Comparison of ENCODE assay signal across 8 mouse cellular contexts in genomic region chr6:56714574-56715269, GRCm38 (mm10). TPM values are rescaled to one million over a fixed set of nuclear protein-coding genes. Genes with fewer than 3 reads are reported as not detected.
A peak's percentile ranks its signal among the peaks of the same experiment; 100 is the strongest.
DNase-seq lines count a peak whose midpoint lies in the region; ATAC-seq and TF ChIP-seq lines count a peak whose summit lies in the region.

TSS of gene Avl9 (plus strand) at chr6:56714899.

- H3K9me3 ChIP-seq in embryonic facial prominence, embryonic 14.5 days (ENCODE audit: control insufficient read depth, low read length), result no peaks in the 10 kb centered on the region
- H3K9me3 ChIP-seq in limb, embryonic 13.5 days, result no peaks in the 10 kb centered on the region
- H3K9me3 ChIP-seq in midbrain, embryonic 16.5 days (replicated peaks; ENCODE audit: control insufficient read depth, low read length, poor library complexity, severe bottlenecking), result no peaks in the 10 kb centered on the region

- H3K4me2 ChIP-seq in embryonic facial prominence, embryonic 14.5 days (ENCODE audit: low read depth, low read length), result peak within 1 kb of the TSS; percentile 72
- H3K4me2 ChIP-seq in limb, embryonic 13.5 days (replicated peaks), result peak within 1 kb of the TSS; percentile 73
- peak within 1 kb of the TSS; percentile 83 for H3K4me2 ChIP-seq in midbrain, embryonic 16.5 days (ENCODE audit: low read length)

- peak; percentile 78 for TF ChIP-seq POLR2A in heart, adult 2 months (IDR thresholded peaks at IDR 0.05; ENCODE audit: insufficient read depth, low read depth, low read length)

- peak within 1 kb of the TSS; percentile 78 for H3K9ac ChIP-seq in embryonic facial prominence, embryonic 14.5 days (ENCODE audit: low read depth, low read length)
- H3K9ac ChIP-seq in heart, adult 2 months (ENCODE audit: low read depth, low read length), result peak within 1 kb of the TSS; percentile 88
- peak within 1 kb of the TSS; percentile 80 for H3K9ac ChIP-seq in limb, embryonic 13.5 days
- H3K9ac ChIP-seq in midbrain, embryonic 16.5 days (ENCODE audit: low read depth, low read length), result peak within 1 kb of the TSS; percentile 91

- peak within 1 kb of the TSS; percentile 95 for H3K27ac ChIP-seq in embryonic facial prominence, embryonic 14.5 days (replicated peaks; ENCODE audit: low read depth, low read length)
- H3K27ac ChIP-seq in heart, adult 2 months, result peak within 1 kb of the TSS; percentile 98
- peak within 1 kb of the TSS; percentile 94 for H3K27ac ChIP-seq in limb, embryonic 13.5 days
- peak within 1 kb of the TSS; percentile 88 for H3K27ac ChIP-seq in midbrain, embryonic 16.5 days (ENCODE audit: low read length)

- no peaks in the 10 kb centered on the region for H3K36me3 ChIP-seq in embryonic facial prominence, embryonic 14.5 days (ENCODE audit: control insufficient read depth, insufficient read depth, low read length)
- no peaks in the 10 kb centered on the region; the same call in 1 of the 2 replicates for H3K36me3 ChIP-seq in heart, adult 2 months (ENCODE audit: control insufficient read depth, insufficient read depth, low read length)
- no peaks in the 10 kb centered on the region for H3K36me3 ChIP-seq in limb, embryonic 13.5 days
- no peaks in the 10 kb centered on the region for H3K36me3 ChIP-seq in midbrain, embryonic 16.5 days (ENCODE audit: control insufficient read depth, insufficient read depth, low read length)

- 0% methylated on average over 34 of the region's 64 CpGs for WGBS in embryonic facial prominence, embryonic 14.5 days
- under 1% methylated on average over 64 of the region's 64 CpGs for WGBS in heart, adult 2 months
- WGBS in limb, embryonic 13.5 days, result under 1% methylated on average over 63 of the region's 64 CpGs
- WGBS in midbrain, embryonic 16.5 days, result under 1% methylated on average over 54 of the region's 64 CpGs

- 0 out of 2 replicates have a peak, but pooled peaks have one; percentile 37 for TF ChIP-seq EP300 in heart, adult 2 months (IDR thresholded peaks at IDR 0.05; ENCODE audit: insufficient read depth, low read depth, low read length)

- H3K27me3 ChIP-seq in embryonic facial prominence, embryonic 14.5 days (replicated peaks; ENCODE audit: control insufficient read depth, insufficient read depth, low read length), result no peaks in the 10 kb centered on the region
- H3K27me3 ChIP-seq in heart, adult 2 months (ENCODE audit: control insufficient read depth, insufficient read depth, low read length), result no peaks in the 10 kb centered on the region
- no peaks in the 10 kb centered on the region for H3K27me3 ChIP-seq in limb, embryonic 13.5 days
- H3K27me3 ChIP-seq in midbrain, embryonic 16.5 days (ENCODE audit: control insufficient read depth, insufficient read depth, low read depth, low read length), result no peaks in the 10 kb centered on the region

- H3K4me1 ChIP-seq in embryonic facial prominence, embryonic 14.5 days (ENCODE audit: control insufficient read depth, insufficient read depth, low read length), result peaks cover 11% of the 10 kb centered on the region
- H3K4me1 ChIP-seq in heart, adult 2 months (ENCODE audit: control insufficient read depth, insufficient read depth, low read length), result peaks cover 1% of the 10 kb centered on the region
- peaks cover 9% of the 10 kb centered on the region for H3K4me1 ChIP-seq in limb, embryonic 13.5 days
- peaks cover 17% of the 10 kb centered on the region for H3K4me1 ChIP-seq in midbrain, embryonic 16.5 days (ENCODE audit: control insufficient read depth, insufficient read depth, low read length)

- peak; percentile 97 for DNase-seq in 3T3-L1 (ENCODE audit: low read depth, low spot score)
- peak; percentile 87 to 97 for DNase-seq in adrenal gland, postnatal 4 days (ENCODE audit: low spot score in 2 of 2)
- DNase-seq in embryonic facial prominence, embryonic 14.5 days (ENCODE audit: low spot score), result peak; percentile 97
- DNase-seq in heart, adult 2 months, result peak; percentile 99
- DNase-seq in kidney, adult 8-10 months, result peak; percentile 99
- peak; percentile 98 to 99 for DNase-seq in spleen, postnatal 10 days (ENCODE audit: low spot score in 2 of 2)

- peak; percentile 96 for TF ChIP-seq CTCF in heart, adult 2 months (IDR thresholded peaks at IDR 0.05)

- intact Hi-C loops in heart, adult 2 months (cut with DNase I), result loop anchor here (5.0 to 10.0 kb wide), 4 partner anchors 208 to 1108 kb away; partner anchors contain the start of genes Lancl2, Nt5c3, Ppm1k and Vmn1r4

- no peaks in the 10 kb centered on the region for H3K79me2 ChIP-seq in heart, adult 2 months (replicated peaks; ENCODE audit: control insufficient read depth, insufficient read depth, low read length)

- H3K4me3 ChIP-seq in embryonic facial prominence, embryonic 14.5 days (ENCODE audit: low read depth, low read length), result peak within 1 kb of the TSS; percentile 73
- peak within 1 kb of the TSS; percentile 100 for H3K4me3 ChIP-seq in heart, adult 2 months
- H3K4me3 ChIP-seq in limb, embryonic 13.5 days, result peak within 1 kb of the TSS; percentile 72
- H3K4me3 ChIP-seq in midbrain, embryonic 16.5 days (ENCODE audit: low read depth, low read length), result peak within 1 kb of the TSS; percentile 83

- ATAC-seq in embryonic facial prominence, embryonic 14.5 days (ENCODE audit: low read depth), result peak; percentile 97
- ATAC-seq in limb, embryonic 13.5 days (ENCODE audit: low FRiP score, low read depth), result peak; percentile 98
- peak; percentile 96 for ATAC-seq in midbrain, embryonic 16.5 days

RNA-seq across cellular contexts. Expression of gene Avl9, which starts in this region (rescaled TPM):
- total RNA-seq in adrenal gland, postnatal 4 days (2021), result 10 to 100 TPM; 27.7 to 32.6 TPM
- polyA plus RNA-seq in embryonic facial prominence, embryonic 14.5 days (2014; fragmentation: Nextera tagmentation; extraction: Ambion mirVana), result 13.1 and 14.6 TPM in 2 replicates
- total RNA-seq in heart, adult 2 months (2021), result 1 to 10 TPM; 5.8 to 6.9 TPM
- 2.0 and 3.2 TPM in 2 replicates for polyA plus RNA-seq in heart, adult 2 months (2012; rRNA removed)
- 11.6 and 13.7 TPM in 2 replicates for polyA plus RNA-seq in limb, embryonic 13.5 days (2015; fragmentation: Nextera tagmentation; extraction: Ambion mirVana)
- polyA plus RNA-seq in midbrain, embryonic 16.5 days (2015; fragmentation: Nextera tagmentation; extraction: Ambion mirVana), result 25.9 and 31.6 TPM in 2 replicates

Comparison
In these comparisons a context has a peak if more than half of its experiments do, and no peak if none do; other contexts are left out.
1. Peak in every context shown above with its lines: DNase-seq, ATAC-seq, H3K4me3 ChIP-seq and H3K27ac ChIP-seq.